Mouse (Mus musculus) hindbrain, embryonic 11.5 days (tissue): Measurements from ENCODE around the gene Ralgps1. TPM values are rescaled to one million over a fixed set of nuclear protein-coding genes. Genes with fewer than 3 reads are reported as not detected.

ENCODE experiments used
- ATAC-seq: fragments of 200-750 bp; cut with Nextera tagmentation; 2 replicates; pipeline ENCODE4 v1.8.0; 2017; ENCODE audit warnings: mild to moderate bottlenecking, moderate TSS enrichment, moderate library complexity; ENCODE audit not compliant: low FRiP score
- DNase-seq: peaks from one replicate; pipeline ENCODE4 v3.0.0-alpha.2; 2015; ENCODE audit warnings: low spot score
- H3K27ac ChIP-seq: fragments of 300-500 bp; sonication (generic); 2 replicates; pipeline ENCODE4 v1.5.1; 2014; ENCODE audit warnings: mild to moderate bottlenecking, low read depth, low read length
- H3K27me3 ChIP-seq: fragments of 300-500 bp; sonication (generic); 2 replicates; pipeline ENCODE4 v1.6.1; 2014; ENCODE audit warnings: mild to moderate bottlenecking, low read length, moderate library complexity, mixed read lengths; ENCODE audit not compliant: control insufficient read depth, insufficient read depth
- H3K36me3 ChIP-seq: fragments of 300-500 bp; sonication (generic); 2 replicates; pipeline ENCODE4 v1.6.1; 2014; ENCODE audit warnings: mild to moderate bottlenecking, low read length, moderate library complexity, mixed read lengths; ENCODE audit not compliant: control insufficient read depth, insufficient read depth
- H3K4me1 ChIP-seq: fragments of 300-500 bp; sonication (generic); replicated peaks from 2 replicates; pipeline ENCODE4 v1.6.1; 2014; ENCODE audit warnings: low read length, mixed read lengths; ENCODE audit not compliant: control insufficient read depth, insufficient read depth
- H3K4me2 ChIP-seq: fragments of 300-500 bp; sonication (generic); replicated peaks from 2 replicates; pipeline ENCODE4 v1.6.1; 2014; ENCODE audit warnings: mild to moderate bottlenecking, low read depth, low read length
- H3K4me3 ChIP-seq: fragments of 300-500 bp; sonication (generic); 2 replicates; pipeline ENCODE4 v1.5.1; 2014; ENCODE audit warnings: low read depth, low read length
- H3K9ac ChIP-seq: fragments of 300-500 bp; sonication (generic); 2 replicates; pipeline ENCODE4 v1.6.1; 2014; ENCODE audit warnings: low read depth, low read length
- H3K9me3 ChIP-seq: fragments of 300-500 bp; sonication (generic); 2 replicates; pipeline ENCODE4 v1.6.1; 2016; ENCODE audit warnings: low read length; ENCODE audit not compliant: control insufficient read depth
- WGBS: fragments of 180-500 bp; shearing (Covaris S2); extraction: QIAGEN DNeasy Blood & Tissue Kit; methylation state at CpG from one replicate; pipeline ENCODE4 v1.1.7; 2014; 5-methylcytosine and 5-hydroxymethylcytosine counted together
- polyA plus RNA-seq: library from polyadenylated mRNA; unstranded; fragments of >200 nt; fragmentation: Nextera tagmentation; extraction: Ambion mirVana; gene quantifications from 2 replicates; pipeline ENCODE4 v1.2.1, GENCODE M21; 2014

The Ralgps1 gene
- polyA plus RNA-seq, 1 experiment from 2014 or later = 20.6 TPM

GRCm38 (mm10) chr2:33288837-33289236 is 82.4 kb downstream of the Ralgps1 start:
- Histone ChIP-seq H3K9ac (no peak overlapping the region), H3K4me2 (no peak overlapping the region), H3K4me1 (no peaks in the 10 kb centered on the region), H3K9me3 (no peaks in the 10 kb centered on the region), H3K36me3 (no peaks in the 10 kb centered on the region), H3K27ac (no peak overlapping the region), H3K4me3 (no peak overlapping the region), H3K27me3 (no peaks in the 10 kb centered on the region)
- WGBS = 92% methylated on average over 5 of the region's 5 CpGs
- no peak for DNase-seq
- no peak for ATAC-seq

GRCm38 (mm10) chr2:33283674-33284073 is 87.6 kb downstream of the Ralgps1 start:
- Histone ChIP-seq H3K9ac (no peak overlapping the region), H3K4me1 (no peaks in the 10 kb centered on the region), H3K36me3 (no peaks in the 10 kb centered on the region), H3K27ac (no peak overlapping the region), H3K9me3 (no peaks in the 10 kb centered on the region), H3K4me3 (no peak overlapping the region), H3K4me2 (no peak overlapping the region), H3K27me3 (no peaks in the 10 kb centered on the region)
- ATAC-seq (no peak), DNase-seq (no peak)
- WGBS = 78% methylated on average over 2 of the region's 2 CpGs

- Histone ChIP-seq H3K4me2 (no peak overlapping the region), H3K27ac (no peak overlapping the region), H3K4me3 (no peak overlapping the region), H3K4me1 (no peaks in the 10 kb centered on the region), H3K27me3 (no peaks in the 10 kb centered on the region), H3K9me3 (no peaks in the 10 kb centered on the region), H3K36me3 (no peaks in the 10 kb centered on the region), H3K9ac (no peak overlapping the region)
- DNase-seq (no peak), ATAC-seq (no peak)
- 79% methylated on average over 4 of the region's 4 CpGs for WGBS
These were observed 88.4 kb downstream of the Ralgps1 start for GRCm38 (mm10) chr2:33282877-33283276.

GRCm38 (mm10) chr2:33281807-33282206 is 89.5 kb downstream of the Ralgps1 start:
- H3K4me2 ChIP-seq = no peak overlapping the region
- no peak overlapping the region for H3K4me3 ChIP-seq
- no peak overlapping the region for H3K27ac ChIP-seq
- no peak for DNase-seq
- H3K36me3 ChIP-seq = no peaks in the 10 kb centered on the region
- H3K9me3 ChIP-seq = no peaks in the 10 kb centered on the region
- H3K4me1 ChIP-seq = no peaks in the 10 kb centered on the region
- no peak for ATAC-seq
- WGBS = 85% methylated on average over 5 of the region's 5 CpGs
- H3K9ac ChIP-seq = no peak overlapping the region
- no peaks in the 10 kb centered on the region for H3K27me3 ChIP-seq

- Histone ChIP-seq H3K4me3 (no peak overlapping the region), H3K27me3 (no peaks in the 10 kb centered on the region), H3K9ac (no peak overlapping the region), H3K27ac (no peak overlapping the region), H3K4me2 (no peak overlapping the region), H3K9me3 (no peaks in the 10 kb centered on the region), H3K4me1 (no peaks in the 10 kb centered on the region), H3K36me3 (no peaks in the 10 kb centered on the region)
- DNase-seq (no peak), ATAC-seq (no peak)
- 83% methylated on average over 2 of the region's 2 CpGs for WGBS
These were observed 90.8 kb downstream of the Ralgps1 start for GRCm38 (mm10) chr2:33280525-33280924.

- Histone ChIP-seq H3K36me3 (no peaks in the 10 kb centered on the region), H3K4me3 (no peak overlapping the region), H3K4me2 (no peak overlapping the region), H3K27me3 (no peaks in the 10 kb centered on the region), H3K4me1 (no peaks in the 10 kb centered on the region), H3K9ac (no peak overlapping the region), H3K9me3 (no peaks in the 10 kb centered on the region), H3K27ac (no peak overlapping the region)
- ATAC-seq (no peak), DNase-seq (no peak)
- 91% methylated on average over 10 of the region's 10 CpGs for WGBS
These were observed 91.5 kb downstream of the Ralgps1 start for GRCm38 (mm10) chr2:33279758-33280157.

- no peaks in the 10 kb centered on the region for H3K36me3 ChIP-seq
- ATAC-seq (no peak), DNase-seq (no peak)
- no peak overlapping the region for H3K27ac ChIP-seq
- no peaks in the 10 kb centered on the region for H3K9me3 ChIP-seq
- 90% methylated on average over 12 of the region's 12 CpGs for WGBS
- no peak overlapping the region for H3K9ac ChIP-seq
- no peak overlapping the region for H3K4me3 ChIP-seq
- H3K4me1 ChIP-seq = no peaks in the 10 kb centered on the region
- no peak overlapping the region for H3K4me2 ChIP-seq
- H3K27me3 ChIP-seq = no peaks in the 10 kb centered on the region
These were observed 96.4 kb downstream of the Ralgps1 start for GRCm38 (mm10) chr2:33274719-33275490.

GRCm38 (mm10) chr2:33272665-33273439 is 98.4 kb downstream of the Ralgps1 start:
- H3K36me3 ChIP-seq = no peaks in the 10 kb centered on the region
- H3K27me3 ChIP-seq = no peaks in the 10 kb centered on the region
- no peak overlapping the region for H3K4me3 ChIP-seq
- no peak overlapping the region for H3K27ac ChIP-seq
- ATAC-seq (no peak), DNase-seq (no peak)
- H3K9ac ChIP-seq = no peak overlapping the region
- no peak overlapping the region for H3K4me2 ChIP-seq
- no peaks in the 10 kb centered on the region for H3K9me3 ChIP-seq
- WGBS = 79% methylated on average over 4 of the region's 4 CpGs
- H3K4me1 ChIP-seq = no peaks in the 10 kb centered on the region

GRCm38 (mm10) chr2:33271511-33271910 is 99.8 kb downstream of the Ralgps1 start:
- DNase-seq = no peak

More at GRCm38 (mm10) chr2:33271511-33271910, 99.8 kb downstream of the Ralgps1 start:
- ATAC-seq = no peak
- WGBS = 79% methylated on average over 1 of the region's 1 CpGs
- Histone ChIP-seq H3K4me3 (no peak overlapping the region), H3K4me2 (no peak overlapping the region), H3K4me1 (no peaks in the 10 kb centered on the region), H3K27ac (no peak overlapping the region), H3K36me3 (no peaks in the 10 kb centered on the region), H3K27me3 (no peaks in the 10 kb centered on the region), H3K9me3 (no peaks in the 10 kb centered on the region), H3K9ac (no peak overlapping the region)
